ENCODE assay signal across 8 mouse cellular contexts in genomic region chr6:119104246-119104645, GRCm38 (mm10).
DNase-seq lines count a peak whose midpoint lies in the region; ATAC-seq and TF ChIP-seq lines count a peak whose summit lies in the region.

No protein-coding gene starts in this region.

- WGBS in kidney, embryonic 16.5 days = 38% methylated on average over 8 of the region's 8 CpGs
- WGBS in lung, embryonic 14.5 days = 36% methylated on average over 8 of the region's 8 CpGs

- H3K27me3 ChIP-seq in kidney, embryonic 16.5 days (ENCODE audit: insufficient read depth, low read length) = peaks cover 37% of the 10 kb centered on the region
- peaks cover 22% of the 10 kb centered on the region; the same call in 1 of the 2 replicates for H3K27me3 ChIP-seq in lung, embryonic 14.5 days (ENCODE audit: insufficient read depth, low read length)

- peak; percentile 35 for DNase-seq in kidney, adult 11 months
- peak; percentile 86 for DNase-seq in cerebellum, adult 11-12 months
- peak; percentile 77 to 86 for DNase-seq in frontal cortex, postnatal 25 days (ENCODE audit: low spot score in 2 of 2)
- peak; percentile 88 to 89 for DNase-seq in kidney, postnatal 4 days
- DNase-seq in lung, embryonic 14.5 days = peak; percentile 94
- peak; percentile 87 for DNase-seq in right cerebral cortex, adult 18-20 months
- DNase-seq in urinary bladder, postnatal 14 days (ENCODE audit: low spot score) = peak; percentile 85

- H3K4me1 ChIP-seq in kidney, embryonic 16.5 days (ENCODE audit: insufficient read depth, low read length) = peaks cover 11% of the 10 kb centered on the region
- H3K4me1 ChIP-seq in lung, embryonic 14.5 days (ENCODE audit: insufficient read depth) = no peaks in the 10 kb centered on the region

- no peak overlapping the region for H3K27ac ChIP-seq in kidney, embryonic 16.5 days (ENCODE audit: low read length)
- H3K27ac ChIP-seq in lung, embryonic 14.5 days (ENCODE audit: low read depth) = no peak overlapping the region

- ATAC-seq in kidney, embryonic 16.5 days (ENCODE audit: low FRiP score, low TSS enrichment) = no peak
- ATAC-seq in lung, embryonic 14.5 days (ENCODE audit: insufficient read depth) = no peak

- no peak overlapping the region for H3K9ac ChIP-seq in kidney, embryonic 16.5 days (replicated peaks; ENCODE audit: low read length)
- H3K9ac ChIP-seq in lung, embryonic 14.5 days = no peak overlapping the region

- H3K4me3 ChIP-seq in kidney, embryonic 16.5 days (ENCODE audit: low read length) = no peak overlapping the region
- no peak overlapping the region for H3K4me3 ChIP-seq in lung, embryonic 14.5 days (ENCODE audit: low read depth, low read length)

- H3K36me3 ChIP-seq in kidney, embryonic 16.5 days (ENCODE audit: insufficient read depth, low read length) = no peaks in the 10 kb centered on the region
- H3K36me3 ChIP-seq in lung, embryonic 14.5 days (ENCODE audit: insufficient read depth) = no peaks in the 10 kb centered on the region

- H3K9me3 ChIP-seq in kidney, embryonic 16.5 days (ENCODE audit: low read length) = no peaks in the 10 kb centered on the region
- no peaks in the 10 kb centered on the region for H3K9me3 ChIP-seq in lung, embryonic 14.5 days (ENCODE audit: low read depth, low read length)

- H3K4me2 ChIP-seq in kidney, embryonic 16.5 days (replicated peaks; ENCODE audit: low read depth, low read length) = no peak overlapping the region
- no peak overlapping the region for H3K4me2 ChIP-seq in lung, embryonic 14.5 days

- TF ChIP-seq CTCF in lung, embryonic 14.5 days (IDR thresholded peaks at IDR 0.05; ENCODE audit: low read depth) = peak; percentile 94

Comparison
In these comparisons a context has a peak if more than half of its experiments do, and no peak if none do; other contexts are left out.
1. DNase-seq: peak in every context shown above with its lines; median percentile 94 in lung, embryonic 14.5 days; 88 in kidney, postnatal 4 days; 87 in right cerebral cortex, adult 18-20 months; 86 in cerebellum, adult 11-12 months; 85 in urinary bladder, postnatal 14 days; 82 in frontal cortex, postnatal 25 days; 35 in kidney, adult 11 months.